Mouse (Mus musculus): ENCODE data around the gene 9430097D07Rik. TPM values are rescaled to one million over a fixed set of nuclear protein-coding genes. Genes with fewer than 3 reads are reported as not detected.

9430097D07Rik gene
- polyA plus RNA-seq, 1 experiment: not detected

DNA sequence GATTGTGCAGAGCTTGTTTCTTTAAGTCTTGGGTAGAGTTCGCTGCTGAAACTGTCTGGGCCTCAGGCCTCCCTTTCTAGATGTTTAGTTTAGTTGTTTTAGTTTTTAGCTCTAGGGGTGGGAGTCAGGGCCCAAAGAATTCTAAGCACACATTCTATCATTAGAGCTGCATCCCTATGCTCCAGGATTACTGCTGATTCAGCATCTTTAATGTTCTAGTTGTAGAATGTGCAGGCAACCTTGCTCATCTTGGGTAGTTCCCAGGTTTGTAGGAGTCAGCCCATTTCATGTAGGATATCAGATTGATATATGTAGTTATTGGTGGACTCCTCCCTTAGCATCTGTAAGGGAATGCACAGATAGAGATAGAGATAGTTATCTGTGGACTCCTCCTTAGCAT, 41.6 kb upstream of the 9430097D07Rik start:
- Histone ChIP-seq H3K4me3 (ENCODE audit: extremely low read depth, insufficient read depth, insufficient read length) (no peak overlapping the region), H3K4me1 (ENCODE audit: control insufficient read depth, insufficient read depth, insufficient read length) (no peaks in the 10 kb centered on the region), H3K27me3 (ENCODE audit: control insufficient read depth, insufficient read depth, low read length) (no peaks in the 10 kb centered on the region), H3K36me3 (ENCODE audit: control insufficient read depth, insufficient read depth, low read length) (no peaks in the 10 kb centered on the region), H3K27ac (ENCODE audit: insufficient read depth, low read length) (no peak overlapping the region)
- DNase-seq (ENCODE audit: low read depth in 1 of 2, low spot score in 2 of 2): no peak
- TF ChIP-seq CTCF (IDR thresholded peaks at IDR 0.05; ENCODE audit: extremely low read depth, insufficient read depth, insufficient read length, insufficient replicate concordance) (no peak), POLR2A (IDR thresholded peaks at IDR 0.05; ENCODE audit: low read depth, low read length) (no peak)
- 97% methylated on average over 1 of the region's 1 CpGs for WGBS

- WGBS: 93% methylated on average over 26 of the region's 26 CpGs
- no peaks in the 10 kb centered on the region for H3K36me3 ChIP-seq (ENCODE audit: control insufficient read depth, insufficient read depth, low read length)
- no peak overlapping the region for H3K4me3 ChIP-seq (ENCODE audit: extremely low read depth, insufficient read depth, insufficient read length)
- TF ChIP-seq CTCF (IDR thresholded peaks at IDR 0.05; ENCODE audit: extremely low read depth, insufficient read depth, insufficient read length, insufficient replicate concordance) (no peak), POLR2A (IDR thresholded peaks at IDR 0.05; ENCODE audit: low read depth, low read length) (no peak)
- peaks cover 11% of the 10 kb centered on the region; the same call in 1 of the 2 replicates for H3K4me1 ChIP-seq (ENCODE audit: control insufficient read depth, insufficient read depth, insufficient read length)
- H3K27me3 ChIP-seq (ENCODE audit: control insufficient read depth, insufficient read depth, low read length): no peaks in the 10 kb centered on the region
- DNase-seq (ENCODE audit: low read depth in 1 of 2, low spot score in 2 of 2): no peak
- H3K27ac ChIP-seq (ENCODE audit: insufficient read depth, low read length): no peak overlapping the region
Observed at GRCm38 (mm10) chr2:32612274-32612673, 36.8 kb upstream of the 9430097D07Rik start.

DNA sequence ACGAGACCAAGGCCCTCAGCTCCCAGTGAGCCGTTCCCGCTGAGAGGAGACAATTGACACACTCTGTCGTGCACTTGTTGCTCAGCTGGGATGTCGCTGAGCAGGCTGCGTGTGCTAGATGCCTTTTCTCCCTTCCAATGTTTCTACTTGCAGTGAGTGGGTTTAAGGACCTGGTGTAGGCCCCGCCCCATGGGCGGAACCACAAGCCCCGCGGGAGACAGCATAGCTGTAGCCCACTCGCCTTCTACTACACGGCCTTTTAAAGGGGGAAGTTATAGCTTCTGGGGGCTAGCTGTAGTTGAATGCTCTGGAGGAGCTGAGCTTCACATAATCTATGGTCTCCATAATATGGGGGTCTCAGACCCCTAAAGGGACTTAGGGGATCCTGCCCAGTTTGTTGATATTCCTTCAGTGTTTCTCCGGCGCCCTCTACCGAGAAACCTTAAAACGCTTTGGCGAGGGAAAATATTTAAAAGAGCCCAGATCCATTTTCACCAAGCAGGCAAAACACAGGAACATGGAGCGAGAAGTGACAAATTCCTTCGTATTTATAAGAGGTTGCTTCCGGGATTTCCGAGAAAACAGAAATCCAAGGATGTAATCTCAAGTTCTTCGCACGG, 35.2 kb upstream of the 9430097D07Rik start:
- TF ChIP-seq CTCF (IDR thresholded peaks at IDR 0.05; ENCODE audit: extremely low read depth, insufficient read depth, insufficient read length, insufficient replicate concordance) (no peak), POLR2A (IDR thresholded peaks at IDR 0.05; ENCODE audit: low read depth, low read length) (no peak)
- DNase-seq (ENCODE audit: low read depth in 1 of 2, low spot score in 2 of 2): no peak
- WGBS: 26% methylated on average over 23 of the region's 23 CpGs
- Histone ChIP-seq H3K4me1 (ENCODE audit: control insufficient read depth, insufficient read depth, insufficient read length) (peaks cover 11% of the 10 kb centered on the region), H3K4me3 (ENCODE audit: extremely low read depth, insufficient read depth, insufficient read length) (no peak overlapping the region), H3K36me3 (ENCODE audit: control insufficient read depth, insufficient read depth, low read length) (no peaks in the 10 kb centered on the region), H3K27me3 (ENCODE audit: control insufficient read depth, insufficient read depth, low read length) (no peaks in the 10 kb centered on the region; the same call in 1 of the 2 replicates), H3K27ac (ENCODE audit: insufficient read depth, low read length) (no peak overlapping the region)

DNA sequence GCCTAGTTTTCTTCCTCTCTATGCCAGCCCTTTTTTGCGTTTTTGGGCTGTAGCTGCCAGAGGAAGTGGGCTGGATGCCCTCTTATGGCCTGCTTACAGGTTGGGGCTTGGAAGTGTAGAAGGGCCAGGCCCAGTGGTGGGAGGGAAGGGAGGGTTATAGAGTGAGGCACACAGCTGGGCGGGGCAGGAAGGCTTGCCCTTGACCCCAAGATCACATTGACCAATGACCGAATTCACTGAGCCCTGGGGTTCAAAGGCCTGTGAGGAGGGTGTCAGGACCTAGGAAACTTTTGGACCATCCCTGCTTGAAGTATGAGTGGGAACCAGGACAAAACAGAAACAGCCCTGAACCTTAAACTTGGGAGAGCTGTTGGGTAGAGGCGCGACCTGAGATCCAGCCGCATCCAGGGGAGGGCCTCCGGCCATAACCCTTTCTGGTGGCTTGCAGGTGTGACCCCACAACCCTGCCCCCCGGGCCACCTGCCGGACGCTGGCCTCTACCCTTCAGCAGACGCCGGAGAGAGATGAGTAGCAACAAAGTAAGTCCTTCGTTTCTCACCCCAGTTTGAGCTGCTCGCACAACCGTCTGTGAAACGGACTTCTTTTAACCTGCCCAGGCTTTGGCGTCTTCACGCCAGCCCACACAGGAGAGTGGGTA, 33.4 kb upstream of the 9430097D07Rik start:
- no peaks in the 10 kb centered on the region for H3K36me3 ChIP-seq (ENCODE audit: control insufficient read depth, insufficient read depth, low read length)
- WGBS: 56% methylated on average over 18 of the region's 18 CpGs
- H3K27ac ChIP-seq (ENCODE audit: insufficient read depth, low read length): peak overlapping the region; percentile 54
- TF ChIP-seq CTCF (IDR thresholded peaks at IDR 0.05; ENCODE audit: extremely low read depth, insufficient read depth, insufficient read length, insufficient replicate concordance) (no peak), POLR2A (IDR thresholded peaks at IDR 0.05; ENCODE audit: low read depth, low read length) (no peak)
- DNase-seq (ENCODE audit: low read depth in 1 of 2, low spot score in 2 of 2): no peak
- peaks cover 11% of the 10 kb centered on the region for H3K4me1 ChIP-seq (ENCODE audit: control insufficient read depth, insufficient read depth, insufficient read length)
- H3K4me3 ChIP-seq (ENCODE audit: extremely low read depth, insufficient read depth, insufficient read length): peak overlapping the region; percentile 31; the same call in 1 of the 2 replicates
- H3K27me3 ChIP-seq (ENCODE audit: control insufficient read depth, insufficient read depth, low read length): no peaks in the 10 kb centered on the region; the same call in 1 of the 2 replicates

GRCm38 (mm10) chr2:32608141-32608777, 32.8 kb upstream of the 9430097D07Rik start:
- Histone ChIP-seq H3K36me3 (ENCODE audit: control insufficient read depth, insufficient read depth, low read length) (no peaks in the 10 kb centered on the region), H3K4me1 (ENCODE audit: control insufficient read depth, insufficient read depth, insufficient read length) (peaks cover 11% of the 10 kb centered on the region), H3K27ac (ENCODE audit: insufficient read depth, low read length) (peak overlapping the region; percentile 54), H3K27me3 (ENCODE audit: control insufficient read depth, insufficient read depth, low read length) (no peaks in the 10 kb centered on the region; the same call in 1 of the 2 replicates), H3K4me3 (ENCODE audit: extremely low read depth, insufficient read depth, insufficient read length) (peak overlapping the region; percentile 31; the same call in 1 of the 2 replicates)
- no peak for TF ChIP-seq POLR2A (IDR thresholded peaks at IDR 0.05; ENCODE audit: low read depth, low read length)
- TF ChIP-seq CTCF (IDR thresholded peaks at IDR 0.05; ENCODE audit: extremely low read depth, insufficient read depth, insufficient read length, insufficient replicate concordance): no peak
- WGBS: 2% methylated on average over 25 of the region's 25 CpGs
- DNase-seq (ENCODE audit: low read depth in 1 of 2, low spot score in 2 of 2): peak in 1 of 2 experiments; percentile 34

GRCm38 (mm10) chr2:32607262-32607947, 31.9 kb upstream of the 9430097D07Rik start:
- Histone ChIP-seq H3K4me3 (ENCODE audit: extremely low read depth, insufficient read depth, insufficient read length) (peak overlapping the region; percentile 56), H3K27me3 (ENCODE audit: control insufficient read depth, insufficient read depth, low read length) (no peaks in the 10 kb centered on the region; the same call in 1 of the 2 replicates), H3K36me3 (ENCODE audit: control insufficient read depth, insufficient read depth, low read length) (no peaks in the 10 kb centered on the region), H3K4me1 (ENCODE audit: control insufficient read depth, insufficient read depth, insufficient read length) (peaks cover 11% of the 10 kb centered on the region), H3K27ac (ENCODE audit: insufficient read depth, low read length) (peak overlapping the region; percentile 46; the same call in 1 of the 2 replicates)
- peak in 1 of 2 experiments; percentile 34 for DNase-seq (ENCODE audit: low read depth in 1 of 2, low spot score in 2 of 2)
- 1% methylated on average over 33 of the region's 34 CpGs for WGBS
- TF ChIP-seq CTCF (IDR thresholded peaks at IDR 0.05; ENCODE audit: extremely low read depth, insufficient read depth, insufficient read length, insufficient replicate concordance) (no peak), POLR2A (IDR thresholded peaks at IDR 0.05; ENCODE audit: low read depth, low read length) (no peak)

All from spleen, adult 2 months (tissue).